Mouse (Mus musculus) c-Kit-positive CD71-negative TER-119-negative erythroid progenitor cells, embryonic 14.5 days (primary cell): ENCODE data around the gene Tubgcp6.

Experiments
- DNase-seq: peaks from one replicate; pipeline ENCODE4 v3.0.0-alpha.2; 2013; ENCODE audit warnings: low read depth

Tubgcp6 gene

DNA sequence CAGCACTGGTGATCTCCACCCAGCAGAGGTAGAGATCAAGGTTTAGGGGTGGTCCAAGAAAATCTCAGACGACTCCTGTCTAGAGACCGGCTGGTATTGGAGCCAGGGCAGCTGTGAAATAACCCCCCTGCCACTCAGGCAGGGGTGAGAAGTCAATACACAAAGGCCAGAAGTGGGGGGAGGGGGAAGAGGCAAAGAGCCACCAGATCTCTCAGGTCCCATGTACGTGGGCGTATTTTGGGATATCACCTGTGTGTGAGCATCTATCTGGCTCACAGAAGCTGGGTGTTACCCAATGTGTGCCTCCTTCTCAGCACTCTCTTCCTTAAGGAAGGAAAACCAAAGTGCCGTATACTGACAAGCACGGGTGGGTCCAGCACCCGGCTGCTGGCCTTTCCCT, 59.9 kb downstream of the Tubgcp6 start:
- no peak for DNase-seq

GRCm38 (mm10) chr15:89062518-89062910, 60.4 kb downstream of the Tubgcp6 start:
- no peak for DNase-seq

- no peak for DNase-seq
Measured at GRCm38 (mm10) chr15:89061761-89062517, 61.0 kb downstream of the Tubgcp6 start.

GRCm38 (mm10) chr15:89060811-89061460, 62.0 kb downstream of the Tubgcp6 start:
- DNase-seq, result no peak

GRCm38 (mm10) chr15:89060032-89060681, 62.8 kb downstream of the Tubgcp6 start:
- DNase-seq, result no peak

DNA sequence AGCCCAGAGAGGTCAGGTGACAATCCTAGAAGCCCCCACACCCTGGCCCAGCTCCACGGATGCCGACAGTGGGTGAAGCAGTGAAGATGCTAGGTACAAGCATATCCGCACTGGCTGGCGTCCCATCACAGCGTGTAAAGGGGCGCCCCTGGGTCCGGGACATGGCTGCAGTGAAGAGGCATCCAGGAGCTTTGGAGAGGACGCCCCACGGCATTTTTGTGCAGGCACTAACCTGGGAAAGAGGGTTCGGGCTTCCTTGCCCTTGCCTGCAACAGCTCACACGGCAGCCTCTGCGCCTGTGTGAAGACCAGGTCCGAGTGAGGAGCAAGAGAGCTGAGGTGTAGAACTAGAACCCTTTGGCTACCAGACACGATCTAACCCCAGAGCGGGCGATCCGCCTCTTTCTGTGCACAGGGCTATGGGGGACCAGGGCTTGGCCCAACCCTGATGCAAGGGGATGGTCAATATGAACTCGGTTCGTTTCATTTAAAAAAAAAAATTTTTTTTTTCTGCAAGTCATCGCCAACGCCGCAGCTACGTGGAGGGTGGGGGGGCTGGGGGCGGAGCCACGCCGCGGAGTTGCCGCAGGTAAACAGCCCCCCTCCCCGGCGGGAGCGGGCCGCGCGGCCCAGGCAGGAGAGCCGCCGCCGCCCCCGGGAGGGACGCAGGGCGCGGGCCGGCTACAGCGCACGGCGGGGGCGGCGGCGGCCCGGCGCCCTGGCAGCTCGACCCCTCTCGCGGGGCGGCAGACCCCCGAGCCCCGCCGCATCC, 63.6 kb downstream of the Tubgcp6 start, which contains the start of gene Panx2:
Panx2 (plus strand) TSS at position 574 of the 771 bp plus-strand sequence.
- DNase-seq, result no peak

DNA sequence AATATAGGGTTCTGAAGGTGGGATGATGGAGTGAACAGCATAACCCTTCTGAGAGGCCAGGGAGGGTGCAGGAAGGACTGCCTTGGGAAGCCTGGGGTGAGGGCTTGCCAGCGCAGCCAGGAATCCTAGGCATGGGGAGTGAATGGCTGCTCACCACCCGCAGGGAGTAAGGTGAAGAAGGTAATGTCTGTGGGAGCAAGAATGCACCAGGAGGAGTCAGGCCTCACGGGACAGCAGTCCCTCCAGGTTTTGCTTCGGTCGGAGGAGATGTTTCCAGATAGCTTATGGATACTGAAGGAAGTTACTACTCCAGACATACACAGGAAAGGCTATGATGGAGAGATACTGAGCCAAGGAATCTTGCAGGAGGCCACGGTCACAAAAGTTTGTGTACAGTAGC, 64.2 kb downstream of the Tubgcp6 start:
- DNase-seq, result no peak

DNA sequence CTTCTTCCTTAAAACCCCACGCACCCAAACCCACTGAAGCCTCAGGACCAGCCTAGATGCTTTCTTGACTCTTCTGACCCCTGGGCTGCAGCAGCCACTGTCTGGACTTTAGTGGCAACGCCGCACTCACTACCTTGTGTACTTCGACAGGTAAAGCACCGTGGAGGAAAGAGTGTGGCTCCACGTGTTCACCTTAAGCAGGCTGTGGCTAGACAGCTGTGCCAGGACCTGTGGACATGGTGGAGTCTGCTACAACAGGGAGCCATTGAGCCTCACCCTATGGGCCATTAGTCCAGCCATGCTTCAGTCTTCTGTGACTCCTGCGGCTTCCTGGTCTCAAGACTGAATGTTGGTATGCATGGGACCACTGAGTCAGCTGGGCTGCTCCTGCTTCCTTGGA, 68.2 kb downstream of the Tubgcp6 start:
- no peak for DNase-seq
